Mouse (Mus musculus) small intestine, adult 2 months (tissue): Measurements from ENCODE around the gene Rpgrip1l.

ENCODE experiments used
- CTCF ChIP-seq: fragments of 200-500 bp; IDR thresholded peaks from 2 replicates; pipeline ENCODE4 v1.5.1; 2012; ENCODE audit warnings: low read depth, mild to moderate bottlenecking, control low read depth, inconsistent platforms, low read length, moderate library complexity, mixed read lengths; ENCODE audit not compliant: insufficient replicate concordance, insufficient read length; ENCODE audit errors: extremely low read depth
- POLR2A ChIP-seq: fragments of 200-500 bp; IDR thresholded peaks from 2 replicates; pipeline ENCODE4 v1.6.1; 2012; ENCODE audit warnings: low read depth, mild to moderate bottlenecking, control low read depth, inconsistent platforms, low read length, moderate library complexity

DNA sequence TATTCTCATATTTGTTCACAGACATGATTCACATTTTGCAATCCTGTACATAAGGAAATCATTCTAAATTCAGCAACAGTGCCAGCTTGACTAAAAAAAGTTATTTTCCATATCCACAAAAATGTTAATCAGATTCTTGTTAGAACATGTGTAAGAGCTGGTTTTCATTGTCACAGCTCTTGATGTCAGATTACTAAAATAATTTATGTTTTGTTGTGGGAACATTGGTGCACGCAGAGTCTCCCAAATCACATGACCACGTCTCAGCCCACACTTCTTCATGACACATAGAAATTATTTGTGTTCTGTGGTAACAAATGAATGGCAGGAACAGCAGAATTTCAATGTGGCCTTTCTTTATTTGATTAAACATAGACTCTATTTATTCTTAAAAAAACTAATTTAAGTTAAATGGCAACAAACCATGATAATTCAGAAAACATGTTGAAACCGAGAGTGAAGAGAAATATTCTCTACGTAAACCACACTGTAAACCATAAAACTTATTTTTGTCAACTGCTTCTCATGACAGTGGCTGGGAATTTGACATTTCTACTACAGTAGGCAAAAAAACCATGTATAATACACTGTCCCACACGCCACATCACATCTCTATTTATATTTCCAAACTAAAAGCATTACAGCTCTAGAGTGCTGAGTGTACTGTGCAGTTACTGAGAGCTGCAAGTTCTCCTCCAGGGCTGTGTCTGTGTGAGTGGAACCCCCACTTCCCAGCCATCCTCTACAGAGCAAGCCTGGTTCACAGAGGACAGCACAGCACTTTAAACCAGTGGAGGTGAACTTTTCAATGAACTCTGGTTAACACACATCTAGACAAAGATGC is 95.8 kb downstream of the Rpgrip1l start:
- TF ChIP-seq POLR2A (no peak), CTCF (no peak)
